Mouse (Mus musculus) MEL (cell line): ENCODE data around the gene Padi2.

Experiments
- CTCF ChIP-seq, 3 experiments: IDR thresholded peaks in 2 of 3; conservative IDR thresholded peaks in 1 of 3; 2 replicates each; pipeline ENCODE4 v1.5.1; 2011 to 2012; ENCODE audit warnings: low read length in 3 of 3, low read depth in 2 of 3, mild to moderate bottlenecking in 2 of 3, improper control_type of control experiment in 1 of 3, inconsistent platforms in 1 of 3, mixed read lengths in 1 of 3, moderate library complexity in 1 of 3; ENCODE audit not compliant: control insufficient read depth in 1 of 3, insufficient read depth in 1 of 3, poor library complexity in 1 of 3, severe bottlenecking in 1 of 3
- EP300 ChIP-seq, 2 experiments: IDR thresholded peaks; 2 replicates each; pipeline ENCODE4 v1.6.1; 2011; ENCODE audit warnings: improper control_type of control experiment in 2 of 2, low read length in 2 of 2, low read depth in 1 of 2, mild to moderate bottlenecking in 1 of 2
- ETS1 ChIP-seq: IDR thresholded peaks from 2 replicates; pipeline ENCODE4 v1.6.1; 2012; ENCODE audit warnings: low read depth, mild to moderate bottlenecking, inconsistent platforms, low read length, improper control_type of control experiment, moderate library complexity
- GATA1 ChIP-seq: IDR thresholded peaks from 2 replicates; pipeline ENCODE4 v1.6.1; 2011; ENCODE audit warnings: low read depth, low read length, improper control_type of control experiment
- MAFK ChIP-seq: IDR thresholded peaks from 2 replicates; pipeline ENCODE4 v1.6.1; 2011; ENCODE audit warnings: low read depth, mild to moderate bottlenecking, low read length, improper control_type of control experiment, borderline replicate concordance
- MAX ChIP-seq: IDR thresholded peaks from 2 replicates; pipeline ENCODE4 v1.6.1; 2011; ENCODE audit warnings: low read length, improper control_type of control experiment
- MYC ChIP-seq: IDR thresholded peaks from 2 replicates; pipeline ENCODE4 v1.6.1; 2011; ENCODE audit warnings: low read depth, mild to moderate bottlenecking, low read length, improper control_type of control experiment, moderate library complexity
- NRF1 ChIP-seq: IDR thresholded peaks from 2 replicates; pipeline ENCODE4 v1.6.1; 2014; ENCODE audit warnings: low read depth, mild to moderate bottlenecking, inconsistent platforms, low read length, improper control_type of control experiment, moderate library complexity; ENCODE audit not compliant: poor library complexity, insufficient read depth, severe bottlenecking
- POLR2A ChIP-seq, 2 experiments: IDR thresholded peaks; 2 replicates each; pipeline ENCODE4 v1.6.1; 2011 to 2012; ENCODE audit warnings: low read length in 2 of 2, mild to moderate bottlenecking in 2 of 2, control low read depth in 1 of 2, improper control_type of control experiment in 1 of 2, low read depth in 1 of 2, moderate library complexity in 1 of 2; ENCODE audit not compliant: control insufficient read depth in 1 of 2, insufficient read depth in 1 of 2, poor library complexity in 1 of 2
- SMC3 ChIP-seq: IDR thresholded peaks from 2 replicates; pipeline ENCODE4 v1.6.1; 2011; ENCODE audit warnings: low read depth, low read length, improper control_type of control experiment
- USF1 ChIP-seq: IDR thresholded peaks from 2 replicates; pipeline ENCODE4 v1.6.1; 2014; ENCODE audit warnings: low read depth, mild to moderate bottlenecking, inconsistent platforms, low read length, improper control_type of control experiment, moderate library complexity
- ZMIZ1 ChIP-seq: IDR thresholded peaks from 2 replicates; pipeline ENCODE4 v1.6.1; 2012; ENCODE audit warnings: low read depth, mild to moderate bottlenecking, inconsistent platforms, low read length, improper control_type of control experiment, moderate library complexity

DNA sequence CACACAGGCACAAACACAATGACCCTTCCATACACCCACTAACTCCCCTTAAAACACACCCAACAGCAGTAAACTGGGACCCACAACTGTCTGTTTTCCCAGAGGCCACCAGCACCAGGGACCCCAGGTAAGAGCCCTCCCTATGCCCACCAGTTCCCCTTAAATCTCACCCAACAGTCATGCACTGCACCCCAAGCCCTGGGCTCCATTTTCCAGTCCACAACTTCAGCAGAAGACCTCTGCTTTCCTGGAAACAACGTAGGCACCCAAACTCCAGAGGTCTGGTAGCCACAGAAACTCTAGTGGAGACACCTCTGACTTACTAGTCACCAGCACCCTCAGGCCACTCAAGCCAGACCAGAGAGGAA is 14.0 kb upstream of the Padi2 start:
- TF ChIP-seq CTCF (IDR thresholded peaks at IDR 0.05 in 2 of 3, conservative IDR thresholded peaks at IDR 0.05 in 1 of 3; ENCODE audit: control insufficient read depth in 1 of 3, insufficient read depth in 1 of 3, low read depth in 2 of 3, low read length in 3 of 3, poor library complexity in 1 of 3, severe bottlenecking in 1 of 3) (no peak), POLR2A (IDR thresholded peaks at IDR 0.05; ENCODE audit: control insufficient read depth in 1 of 2, insufficient read depth in 1 of 2, low read depth in 1 of 2, low read length in 2 of 2, poor library complexity in 1 of 2) (no peak), ZMIZ1 (no peak), MYC (no peak), EP300 (IDR thresholded peaks at IDR 0.05; ENCODE audit: low read depth in 1 of 2, low read length in 2 of 2) (no peak), USF1 (no peak), MAFK (no peak), GATA1 (no peak), NRF1 (no peak), SMC3 (no peak), MAX (no peak), ETS1 (no peak)
